Mouse (Mus musculus) lung, postnatal 25 days (tissue): ENCODE results near the gene Ypel1.

Experiments used
- DNase-seq: peaks from one replicate; pipeline ENCODE4 v3.0.0; 2022; ENCODE audit warnings: low spot score

Gene Ypel1

DNA sequence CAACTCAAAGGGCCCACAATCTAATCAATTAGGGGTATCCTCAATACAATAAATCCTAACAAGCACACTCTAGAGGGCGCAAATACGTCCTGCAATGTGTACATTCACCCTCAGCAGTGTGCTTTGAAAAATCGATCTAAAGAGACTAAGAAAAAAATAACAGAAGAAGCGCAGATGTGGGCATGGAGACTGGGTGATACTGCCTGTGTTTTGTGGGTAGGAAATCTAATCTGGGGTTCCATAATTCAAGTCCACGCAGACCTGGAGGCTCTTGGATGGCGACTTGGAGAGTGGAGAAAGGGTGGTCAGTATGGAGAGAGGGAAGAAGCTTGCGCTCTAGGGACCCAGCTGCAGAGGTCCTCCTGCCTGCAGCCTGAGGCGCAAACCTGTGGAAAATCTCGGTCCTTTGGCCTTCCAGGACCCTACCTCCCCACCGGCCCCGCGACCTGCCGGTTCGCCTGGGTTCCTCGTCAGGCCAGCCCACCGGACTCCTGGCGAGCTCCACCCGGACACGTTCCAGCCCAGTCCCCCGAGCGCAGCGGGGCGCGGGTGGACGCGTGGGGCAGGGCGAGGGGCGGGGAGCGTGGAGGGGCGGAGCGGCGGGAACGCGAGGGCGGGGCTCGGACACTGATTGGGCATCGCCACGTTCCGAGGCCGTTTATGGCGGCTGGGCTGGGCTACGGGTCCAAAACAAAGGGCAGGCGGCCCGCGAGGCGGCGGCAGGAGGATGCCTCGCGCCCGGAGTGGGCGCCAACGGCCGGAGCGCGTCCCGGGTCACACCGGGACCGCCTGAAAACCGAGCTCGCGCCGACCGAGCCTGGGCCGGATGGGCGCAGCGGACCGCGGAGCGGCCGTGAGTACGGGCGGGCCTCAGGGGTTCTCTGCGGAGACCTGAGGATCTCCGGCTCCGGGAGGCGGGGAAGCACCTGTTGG, at the start of gene Ypel1:
Ypel1 (plus strand) TSS at position 186 of the 933 bp plus-strand sequence.
- DNase-seq = peak; percentile 85

DNA sequence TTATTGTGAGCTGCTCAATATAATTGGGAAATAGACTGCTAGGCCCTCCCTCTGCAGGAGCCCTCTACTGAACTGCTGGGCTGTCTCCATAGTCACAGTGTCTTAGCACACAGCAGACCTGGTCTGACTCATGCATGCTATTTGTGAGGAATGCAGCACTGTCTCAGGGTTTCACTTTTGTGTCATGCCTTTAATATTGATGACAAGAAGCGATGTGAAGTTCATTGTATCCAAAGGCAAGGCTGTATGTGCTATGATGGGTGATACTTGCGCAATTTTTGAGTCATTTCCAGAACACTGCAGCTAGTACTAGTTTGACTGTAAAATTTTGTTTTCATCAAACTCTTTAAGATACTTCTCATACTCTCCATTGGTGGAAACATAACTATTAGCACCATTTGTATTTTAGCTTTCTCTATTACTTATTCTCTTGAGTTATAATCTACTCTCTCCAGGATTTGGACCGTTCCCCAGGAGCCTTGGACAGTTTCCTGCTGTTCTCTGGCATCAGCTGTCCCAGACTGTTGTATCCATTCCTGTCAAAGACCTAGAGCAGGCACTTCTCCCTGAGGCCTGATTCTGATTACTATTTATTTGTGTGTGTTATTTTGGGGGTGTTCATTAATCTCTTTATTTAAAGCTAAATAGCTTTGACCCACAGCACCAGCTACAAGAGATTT, 44.9 kb upstream of the Ypel1 start:
- no peak for DNase-seq

DNA sequence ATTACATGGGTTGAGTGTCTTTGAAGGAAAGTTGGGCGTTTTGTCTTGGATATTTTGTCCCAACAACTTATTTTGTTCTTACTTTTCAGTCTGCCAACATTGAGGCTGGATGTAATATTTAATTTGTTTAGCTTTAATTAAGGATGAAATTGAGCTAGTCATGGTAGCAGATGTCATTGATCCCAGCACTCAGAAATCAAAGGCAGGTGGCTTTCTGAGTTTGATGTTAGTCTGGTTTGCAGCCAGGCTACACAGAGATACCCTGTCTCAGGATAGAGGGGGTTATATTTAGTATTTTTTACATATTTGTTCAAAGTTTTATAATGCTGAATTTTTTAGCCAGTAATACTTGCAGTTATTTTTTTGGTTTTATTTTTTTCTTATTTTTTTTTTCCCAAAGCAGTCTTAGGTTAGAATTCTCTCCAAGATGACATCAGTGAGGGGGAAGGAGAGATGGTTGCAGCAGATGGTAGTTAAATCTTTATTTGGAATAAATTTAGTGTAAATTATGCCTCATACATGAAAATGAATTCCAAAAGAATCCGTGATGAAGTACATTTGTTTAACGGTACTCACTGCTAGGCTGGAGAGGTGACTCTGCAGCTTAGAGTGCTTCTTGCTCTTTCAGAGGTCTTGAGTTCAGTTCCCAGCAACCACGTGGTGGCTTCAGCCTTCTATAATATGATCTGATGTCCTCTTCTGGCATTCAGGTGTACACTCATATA, 39.4 kb upstream of the Ypel1 start:
- DNase-seq = no peak

DNA sequence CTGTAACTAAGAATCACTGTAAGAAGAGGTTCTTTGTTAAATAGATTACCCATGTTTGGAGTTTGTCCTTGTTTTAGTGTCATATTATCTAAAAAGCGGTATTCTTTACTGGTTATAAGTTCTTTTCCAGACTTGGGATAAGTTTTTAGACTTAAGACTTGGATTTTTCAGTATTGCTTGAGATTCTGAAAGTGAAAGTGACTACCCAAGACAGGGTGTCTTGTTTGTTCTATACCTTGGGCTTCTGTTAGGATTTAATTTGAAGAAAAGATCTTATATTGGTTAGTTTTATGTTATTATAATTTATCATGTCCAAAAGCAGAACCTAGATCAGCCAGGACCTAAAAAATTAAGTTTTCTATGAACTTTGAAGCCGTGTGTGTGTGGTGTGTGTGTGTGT, 35.7 kb upstream of the Ypel1 start:
- DNase-seq = no peak

DNA sequence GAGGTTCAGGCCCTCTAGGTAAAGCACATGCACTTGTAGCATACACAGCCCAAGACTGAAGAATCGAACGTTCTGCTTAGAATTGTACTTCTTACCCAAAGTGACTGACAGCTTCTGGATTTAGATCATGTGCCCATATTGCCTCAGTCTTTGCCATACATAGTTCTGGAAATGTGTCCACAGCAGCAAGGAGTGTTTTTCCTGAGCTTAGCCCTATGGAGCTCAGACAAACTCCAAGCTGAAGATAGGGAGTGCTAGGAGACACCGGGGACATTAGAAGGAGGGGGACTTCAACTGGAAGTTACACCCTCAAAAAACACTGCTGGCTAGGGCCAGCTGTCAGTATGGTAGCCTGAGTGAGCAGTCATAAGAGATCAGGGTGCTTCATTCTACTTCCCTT, 28.8 kb upstream of the Ypel1 start:
- no peak for DNase-seq

DNA sequence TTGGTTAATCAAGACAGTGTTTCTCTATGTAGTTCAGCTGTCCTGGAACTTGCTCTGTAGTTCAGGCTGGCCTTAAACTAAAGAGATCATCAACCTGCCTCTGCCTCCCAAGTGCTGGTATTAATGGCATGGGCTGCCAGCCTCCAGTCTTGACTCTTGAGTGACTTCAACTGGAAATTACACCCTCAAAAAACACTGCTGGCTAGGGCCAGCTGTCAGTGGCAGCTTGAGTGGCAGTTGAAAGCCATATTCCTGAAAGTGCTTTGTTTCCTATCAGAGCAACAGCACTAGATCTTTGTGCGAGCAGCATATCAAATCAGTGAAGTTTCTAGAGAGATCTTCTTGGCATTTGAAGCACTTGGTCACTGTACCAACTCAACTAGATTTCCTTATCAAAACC, 28.1 kb upstream of the Ypel1 start:
- DNase-seq = no peak

DNA sequence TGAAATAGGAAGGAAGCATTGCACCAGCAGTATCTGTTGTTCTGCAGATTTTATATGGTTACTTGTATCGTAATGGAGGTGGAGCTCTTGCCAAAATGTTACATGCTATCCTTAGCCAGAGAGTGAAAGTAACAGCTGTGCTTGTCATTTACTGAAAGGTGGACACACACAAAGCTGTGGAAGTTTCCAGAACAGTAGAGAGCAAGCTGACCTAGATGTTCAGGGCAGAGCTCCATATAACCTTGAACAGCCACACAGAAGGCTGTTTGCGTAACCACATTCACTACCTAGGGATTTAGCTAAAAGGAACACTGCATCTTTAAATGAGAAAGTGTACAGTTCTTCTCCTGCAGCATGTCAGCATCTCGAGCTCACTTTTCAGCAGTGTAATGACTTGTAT, 25.2 kb upstream of the Ypel1 start:
- DNase-seq = no peak

DNA sequence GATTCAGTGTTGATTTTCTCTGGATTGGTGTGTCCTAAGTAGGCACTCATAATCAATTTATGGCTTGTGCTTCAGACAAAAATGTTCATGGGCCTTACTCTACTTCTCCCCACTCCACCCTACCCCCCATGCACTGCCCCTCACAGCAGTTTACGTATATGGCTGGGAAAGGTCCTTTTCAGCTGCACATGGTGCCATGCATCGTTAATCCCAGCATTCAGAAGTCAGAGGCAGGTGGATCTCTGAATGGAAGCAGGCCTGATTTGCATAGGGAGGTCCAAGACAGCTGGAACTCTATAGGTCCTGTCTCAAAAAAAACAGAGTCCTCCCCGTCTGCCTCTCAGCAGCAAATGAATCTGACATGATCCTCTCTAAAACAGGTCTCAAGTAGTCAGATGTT, 24.2 kb upstream of the Ypel1 start:
- no peak for DNase-seq

DNA sequence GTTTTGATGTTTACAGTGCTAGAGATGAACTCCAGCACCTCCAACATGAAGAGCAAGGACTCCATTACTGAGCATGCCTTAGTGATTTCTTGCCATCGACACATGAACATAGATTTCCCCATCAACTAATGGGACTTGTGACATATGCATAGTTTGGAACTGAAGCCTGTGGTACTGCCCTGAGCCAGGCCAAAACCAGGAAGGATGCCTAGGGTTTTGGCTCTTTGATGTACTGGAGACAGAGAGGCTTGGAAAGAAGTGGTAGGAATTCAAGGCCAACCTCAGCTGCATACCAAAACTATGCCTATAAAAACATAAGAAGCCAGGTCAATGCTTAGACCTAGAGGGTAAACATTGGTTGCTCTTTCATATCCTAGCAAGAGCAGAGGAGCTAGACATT, 19.6 kb upstream of the Ypel1 start:
- no peak for DNase-seq

DNA sequence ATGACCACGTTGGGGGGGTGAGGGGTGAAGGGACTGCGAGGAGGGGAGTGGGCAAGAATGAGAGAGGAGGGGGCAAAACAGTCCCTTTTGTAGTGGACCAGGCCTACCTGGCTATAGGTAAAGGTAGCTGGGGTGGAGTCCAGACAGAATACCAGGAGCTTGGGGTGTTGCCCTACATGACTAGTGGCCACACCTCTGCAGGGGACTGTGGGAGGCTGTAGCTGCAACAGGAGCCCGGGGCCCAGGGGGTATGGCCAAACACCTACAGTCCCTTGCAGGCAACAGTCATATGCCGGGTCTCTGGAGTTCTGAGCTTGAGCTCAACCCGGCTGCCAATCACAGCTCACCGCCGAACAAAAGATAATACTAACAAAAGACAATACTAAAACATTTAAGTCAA, 17.4 kb upstream of the Ypel1 start:
- DNase-seq = no peak

DNA sequence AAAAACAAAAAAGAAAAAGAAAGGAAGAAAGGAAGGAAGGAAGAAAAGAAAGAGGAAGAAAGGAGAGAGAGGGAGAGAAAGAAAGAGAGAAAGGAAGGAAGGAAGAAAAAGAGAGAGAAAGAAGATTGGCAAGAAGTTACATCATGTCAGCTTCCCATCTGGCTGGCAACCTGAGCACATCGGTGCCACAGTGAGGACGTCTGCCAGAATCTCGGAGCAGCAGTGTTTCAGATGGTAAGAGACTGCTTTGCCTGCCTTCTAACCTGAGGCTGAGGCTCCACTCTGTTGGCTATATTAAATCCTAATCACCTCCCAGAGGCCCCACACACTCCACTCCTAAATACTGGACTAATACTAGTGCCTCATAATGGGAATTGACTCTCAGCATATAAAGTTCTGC, 15.6 kb upstream of the Ypel1 start:
- DNase-seq = no peak

DNA sequence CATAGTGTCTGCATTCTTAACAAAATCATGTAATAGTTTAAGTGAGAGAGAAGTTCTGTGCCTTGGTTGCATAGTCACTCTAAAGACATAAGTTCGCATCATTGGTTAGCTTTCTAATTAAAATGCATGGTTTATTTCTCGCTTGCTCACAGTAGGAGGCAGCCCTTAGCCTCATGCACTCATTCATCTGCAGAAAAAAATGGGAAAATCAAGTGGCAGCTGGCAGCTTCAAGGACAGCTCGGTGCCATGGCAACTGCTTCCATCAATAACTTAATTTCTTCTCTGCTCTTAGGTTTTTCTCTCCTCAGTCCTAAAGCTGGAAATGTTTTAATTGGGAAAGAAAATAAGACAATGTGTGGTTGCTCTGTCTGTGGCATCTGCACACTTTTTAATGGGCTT, 13.9 kb upstream of the Ypel1 start:
- no peak for DNase-seq

DNA sequence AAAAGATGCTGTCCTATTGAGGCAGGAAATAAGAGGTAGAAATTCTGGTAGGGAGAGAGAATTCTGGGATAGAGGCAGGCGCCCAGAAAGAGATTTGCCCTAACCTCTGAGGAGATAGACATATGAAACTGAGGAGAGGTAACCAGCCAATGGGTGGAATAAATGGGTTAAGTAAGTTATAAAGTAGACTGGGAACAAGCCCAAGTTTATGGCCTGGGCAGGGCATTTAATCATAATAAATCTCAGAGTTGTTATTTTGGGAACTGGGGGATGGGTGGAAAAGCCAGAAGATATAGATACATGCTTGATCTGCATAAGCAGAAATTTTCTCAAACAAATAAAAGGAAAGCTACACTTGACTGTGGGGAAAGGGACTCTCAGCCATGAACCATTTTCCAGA, 7.2 kb upstream of the Ypel1 start:
- DNase-seq = no peak

DNA sequence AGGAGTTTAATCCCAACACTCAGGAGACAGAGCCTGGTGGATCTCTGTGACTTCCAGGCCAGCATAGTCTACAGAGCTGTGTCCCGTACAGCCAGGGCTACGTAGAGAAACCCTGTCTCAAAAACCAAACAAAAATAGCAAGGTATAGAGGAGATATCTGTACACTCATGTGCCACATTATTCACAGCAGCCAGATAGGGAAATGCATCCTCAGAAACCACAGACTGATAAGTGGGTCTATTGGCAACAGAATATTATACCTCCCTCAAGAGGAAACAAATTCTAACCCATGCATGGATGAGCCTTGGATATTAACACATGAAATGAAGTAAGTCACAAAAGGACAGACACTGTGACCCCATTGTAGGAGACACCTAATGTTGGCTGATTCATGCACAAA, 1.9 kb upstream of the Ypel1 start:
- no peak for DNase-seq

DNA sequence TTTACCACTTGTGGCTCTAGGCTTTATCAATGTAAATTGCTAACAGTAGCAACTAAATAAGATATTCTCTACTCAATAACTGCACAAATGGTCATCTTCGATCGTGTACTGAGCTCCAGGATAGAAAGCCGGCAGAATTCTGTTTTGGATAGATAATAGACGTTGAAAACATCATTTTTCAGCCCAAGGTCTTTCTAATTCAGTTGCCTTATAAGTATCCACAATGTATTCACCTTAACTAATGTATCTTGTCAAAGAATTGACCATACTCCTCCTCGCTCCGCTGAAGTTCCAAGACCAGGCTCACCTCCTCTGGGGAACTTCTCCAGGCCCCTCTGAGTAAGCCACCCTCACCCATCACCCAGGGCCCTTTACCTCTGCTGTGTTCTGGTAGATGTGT, 1.2 kb downstream of the Ypel1 start:
- no peak for DNase-seq

DNA sequence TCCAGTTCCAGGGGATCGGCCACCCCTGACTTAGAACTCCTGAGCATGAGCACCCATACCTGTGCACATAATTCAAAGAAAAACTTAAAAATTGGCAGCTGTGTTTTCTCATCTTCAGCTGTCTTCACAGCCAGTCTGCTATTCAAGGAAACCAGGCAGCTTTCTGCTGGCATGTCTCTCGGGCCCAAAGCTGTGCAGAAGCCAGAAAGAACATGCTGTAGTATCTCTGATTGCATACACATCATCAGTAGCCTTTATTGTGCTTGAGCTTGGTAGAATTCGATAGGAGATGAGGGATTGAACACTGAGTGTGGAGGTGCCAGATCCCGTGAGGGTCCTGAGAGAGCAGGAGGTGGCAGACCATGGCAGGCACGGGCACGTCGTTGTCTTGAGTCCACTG, 3.5 kb downstream of the Ypel1 start:
- no peak for DNase-seq

DNA sequence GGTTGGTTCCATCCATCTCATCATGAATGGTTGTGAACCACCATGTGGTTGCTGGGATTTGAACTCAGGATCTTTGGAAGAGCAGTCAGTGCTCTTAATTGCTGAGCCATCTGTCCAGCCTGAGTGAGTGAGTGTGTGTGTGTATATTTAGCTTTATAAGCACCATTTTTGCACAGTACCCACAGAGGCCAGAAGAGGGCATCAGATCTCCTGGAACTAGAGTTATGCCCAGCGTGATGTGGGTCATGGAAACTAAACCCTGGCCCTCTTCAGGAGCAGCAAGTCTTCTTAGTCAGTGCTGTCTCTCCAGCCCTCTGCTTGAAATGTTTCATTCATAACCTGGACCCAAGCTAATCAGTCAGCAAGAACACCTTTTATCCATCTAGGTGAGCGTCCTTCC, 6.8 kb downstream of the Ypel1 start:
- DNase-seq = no peak

DNA sequence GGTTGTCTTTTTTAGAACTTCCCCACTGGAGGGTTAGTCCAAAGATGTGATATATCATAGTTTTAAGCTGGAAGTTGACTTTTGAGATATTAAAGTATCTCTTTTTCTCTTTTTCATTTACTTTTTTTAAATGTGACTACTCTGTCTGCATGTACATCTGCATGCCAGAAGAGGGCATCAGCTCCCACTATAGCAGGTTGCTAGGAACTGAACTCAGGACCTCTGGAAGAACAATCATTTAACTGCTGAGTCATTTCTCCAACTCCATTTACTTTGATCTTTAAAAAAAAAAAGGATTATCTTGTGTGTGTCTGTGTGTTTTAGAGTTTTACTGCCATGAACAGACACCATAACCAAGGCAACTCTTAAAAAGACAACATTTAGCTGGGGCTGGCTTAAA, 7.4 kb downstream of the Ypel1 start:
- DNase-seq = no peak

DNA sequence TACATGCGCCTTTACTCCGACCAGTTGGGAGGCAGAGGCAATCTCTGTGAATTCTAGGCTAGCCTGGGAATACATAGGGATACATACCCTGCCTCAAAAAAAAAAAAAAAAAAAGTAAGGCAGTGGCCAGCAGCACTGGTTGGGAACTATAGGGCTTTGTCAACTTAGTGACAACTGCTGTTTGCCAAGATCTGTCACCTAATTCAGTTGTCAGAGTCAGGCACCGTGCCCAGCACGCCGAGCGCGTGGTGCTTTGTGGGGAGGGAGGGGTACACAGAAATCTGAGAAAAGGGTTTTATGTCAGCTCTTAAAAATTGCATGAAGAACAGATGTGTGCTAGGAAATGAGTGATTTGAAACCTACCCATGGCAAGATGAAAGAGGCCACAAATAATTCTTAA, 8.6 kb downstream of the Ypel1 start:
- no peak for DNase-seq

DNA sequence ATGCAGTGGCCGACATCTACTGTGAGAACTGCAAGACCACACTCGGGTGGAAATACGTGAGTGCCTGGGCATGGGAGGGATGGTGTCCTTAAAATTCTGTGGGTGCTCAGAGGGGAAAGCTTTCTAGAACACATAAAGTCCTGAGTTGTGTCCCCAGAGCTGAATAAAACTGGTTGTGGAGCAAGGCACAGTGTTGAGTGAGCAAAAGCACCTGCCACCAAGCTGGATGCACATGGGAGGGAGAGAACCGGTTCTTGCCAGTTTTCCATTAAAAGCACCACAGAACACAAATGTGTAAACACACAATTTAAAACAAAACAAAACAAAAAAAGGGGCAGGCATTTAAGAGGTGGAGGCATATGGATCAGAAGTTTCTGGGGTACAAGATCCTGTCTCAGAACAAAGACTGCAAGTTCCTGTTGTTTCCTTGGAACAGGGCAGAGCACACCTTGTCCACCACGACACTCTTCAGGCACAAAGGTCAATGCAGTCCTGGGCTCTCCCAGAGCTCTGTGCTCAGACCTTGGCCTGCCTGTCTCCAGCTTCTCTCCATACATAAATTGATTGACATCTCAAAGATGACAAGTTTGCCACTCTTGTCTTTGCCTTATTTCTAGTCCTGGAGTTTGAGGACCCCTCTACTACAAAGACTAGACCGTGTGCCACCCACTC, 12.8 kb downstream of the Ypel1 start:
- DNase-seq = peak; percentile 29

DNA sequence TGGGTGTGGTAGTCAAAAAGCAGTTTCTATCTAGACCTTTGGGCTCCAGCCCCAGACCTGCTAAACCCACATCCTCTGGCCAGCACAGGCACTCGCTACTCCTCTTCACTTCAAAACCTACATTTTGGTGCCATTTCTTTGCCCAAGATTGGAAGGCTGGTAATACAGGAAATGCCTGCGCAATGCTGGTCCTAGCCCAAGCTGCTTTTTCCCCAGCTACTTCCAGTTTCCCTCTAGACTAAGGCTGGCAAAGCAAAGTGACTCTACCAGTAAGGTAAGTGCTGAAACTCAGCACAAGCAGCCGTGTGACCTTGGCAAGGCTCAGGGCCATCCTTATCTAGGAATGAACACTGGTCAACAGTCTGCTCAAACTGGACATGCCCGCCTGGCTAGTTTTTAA, 16.1 kb downstream of the Ypel1 start:
- peak; percentile 31 for DNase-seq

DNA sequence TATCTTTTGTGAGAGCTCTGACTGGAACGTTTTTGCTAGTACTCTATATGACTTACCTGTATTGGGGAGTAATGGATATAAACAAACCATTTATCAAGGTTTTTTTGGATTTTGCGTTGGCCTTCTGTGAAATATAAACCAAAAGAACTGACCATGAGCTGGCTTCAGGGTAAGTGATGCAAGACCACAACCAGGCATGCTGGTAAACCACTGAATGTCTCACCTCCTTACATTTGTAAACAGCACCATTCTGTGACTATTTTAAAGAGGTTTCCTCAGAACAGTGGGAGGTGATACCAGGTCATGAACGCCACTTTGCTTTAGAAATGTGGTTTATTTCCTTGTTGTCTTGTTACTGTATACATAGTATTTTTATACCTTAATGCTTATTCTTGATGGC, 16.7 kb downstream of the Ypel1 start:
- no peak for DNase-seq
